Mouse (Mus musculus) R1 (cell line): ENCODE results near the gene Kif1a.

Experiments used
- DNase-seq: peaks from one replicate; pipeline ENCODE4 v3.0.0-alpha.2; 2018; ENCODE audit warnings: low read depth, low spot score

The Kif1a gene

DNA sequence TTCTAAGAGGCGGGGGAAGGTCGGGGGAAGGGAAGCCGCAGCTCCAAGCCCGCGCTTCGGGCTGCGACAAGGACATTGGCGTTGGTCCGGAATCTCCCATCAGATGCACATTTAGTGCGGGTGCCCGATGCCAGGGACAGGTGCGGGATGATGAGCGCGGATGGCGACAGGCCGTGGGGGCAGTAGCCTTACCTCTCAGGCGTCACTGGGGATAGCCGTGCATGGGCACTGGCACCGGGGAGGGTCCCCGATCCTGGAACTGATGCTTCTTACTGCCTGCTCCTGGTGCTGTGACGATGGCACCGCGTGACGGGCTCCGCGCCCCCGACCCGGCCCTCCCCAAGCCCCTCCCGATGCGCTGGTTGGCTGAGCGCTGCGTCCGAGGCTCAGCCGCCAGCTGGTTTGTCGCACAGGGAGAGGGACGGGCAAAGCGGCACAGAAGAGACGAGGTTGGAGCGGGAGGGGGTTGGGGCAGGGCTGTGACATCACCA is at the start of gene Kif1a:
Kif1a (minus strand) TSS at position 381 of the 491 bp plus-strand sequence.
- peak; percentile 35 for DNase-seq

DNA sequence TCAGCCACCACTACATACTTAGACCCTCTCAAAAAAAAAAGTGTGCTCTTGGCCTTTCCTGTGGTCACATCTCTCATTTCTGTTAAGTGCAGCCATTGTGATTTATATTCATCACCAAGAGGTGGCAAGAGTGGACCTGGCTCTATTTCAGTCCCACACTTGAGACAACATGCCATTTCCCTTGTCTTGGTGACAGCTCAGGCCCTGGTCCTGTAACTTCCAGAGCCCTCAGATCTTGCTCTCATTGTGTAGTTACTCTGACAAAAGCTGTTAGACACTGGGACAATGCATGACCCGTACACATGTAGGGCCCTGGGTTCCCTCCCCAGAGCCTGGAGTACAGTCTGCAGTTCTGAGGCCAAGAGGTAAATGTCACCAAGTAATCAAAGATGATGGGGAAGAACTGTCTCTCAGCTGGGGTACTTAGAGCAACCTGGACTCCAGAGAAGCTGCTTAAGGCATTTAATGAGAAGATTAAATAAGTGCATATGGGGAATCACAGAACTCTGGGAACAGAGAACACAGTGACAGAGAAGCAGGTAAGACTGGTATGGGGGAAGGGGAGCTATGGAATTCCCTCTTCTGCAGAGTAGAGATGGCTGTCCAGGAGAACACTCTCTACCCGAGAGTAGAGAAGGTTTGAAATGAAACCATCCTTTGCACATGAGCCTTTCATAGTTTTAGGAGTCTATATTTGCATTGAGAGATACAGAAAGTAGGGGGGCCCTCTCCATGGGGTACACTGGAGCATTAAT is 49.3 kb upstream of the Kif1a start:
- no peak for DNase-seq

GRCm38 (mm10) chr1:93144176-93144575 is 42.4 kb upstream of the Kif1a start:
- DNase-seq = no peak

GRCm38 (mm10) chr1:93142871-93143270 is 41.1 kb upstream of the Kif1a start:
- no peak for DNase-seq

GRCm38 (mm10) chr1:93139713-93140112 is 38.0 kb upstream of the Kif1a start:
- no peak for DNase-seq

DNA sequence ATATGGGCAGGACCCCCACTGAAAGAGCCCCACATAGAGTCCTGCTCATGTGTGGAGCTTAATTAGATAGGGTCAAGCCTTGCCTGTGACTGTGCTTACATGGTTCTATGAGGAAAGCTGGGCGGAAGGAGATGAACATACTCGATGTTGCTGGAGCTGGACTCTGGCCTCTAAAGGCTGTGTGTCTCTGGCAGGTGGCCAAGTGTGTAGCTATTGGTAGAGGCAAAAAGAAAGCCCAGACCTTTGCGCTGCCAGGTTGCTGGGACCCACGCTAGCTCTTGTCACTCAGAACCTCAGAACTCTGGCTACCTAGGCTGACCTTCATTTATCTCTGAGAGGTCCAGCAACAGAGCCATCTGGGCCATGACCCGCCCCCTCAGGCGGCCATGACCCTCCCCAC is 36.8 kb upstream of the Kif1a start:
- DNase-seq = no peak

DNA sequence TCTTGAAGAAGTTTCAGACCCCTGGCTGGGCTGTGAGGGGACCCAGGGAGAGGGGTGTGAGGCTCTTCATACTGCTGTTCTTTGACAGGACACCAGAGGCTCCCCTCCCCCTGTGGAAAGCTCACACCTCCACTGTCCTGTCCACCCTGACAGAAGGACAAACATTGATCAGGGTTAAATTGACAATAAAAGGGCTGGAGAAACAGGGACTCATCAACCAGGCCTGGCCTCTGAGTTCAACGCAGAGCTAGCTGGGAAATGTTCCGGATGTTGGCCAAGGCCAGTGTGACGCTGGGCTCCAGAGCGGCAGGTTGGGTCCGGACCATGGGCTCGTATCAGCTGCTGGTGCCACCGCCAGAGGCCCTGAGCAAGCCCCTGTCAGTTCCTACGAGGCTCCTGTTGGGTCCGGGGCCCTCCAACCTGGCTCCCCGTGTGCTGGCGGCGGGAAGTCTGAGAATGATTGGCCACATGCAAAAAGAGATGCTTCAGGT is 33.3 kb upstream of the Kif1a start, which contains the start of gene Agxt:
Agxt (plus strand) TSS at position 205 of the 491 bp plus-strand sequence.
- DNase-seq = no peak

GRCm38 (mm10) chr1:93132676-93133075 is 30.9 kb upstream of the Kif1a start:
- no peak for DNase-seq

- no peak for DNase-seq
Observed at GRCm38 (mm10) chr1:93130242-93130983, 28.7 kb upstream of the Kif1a start.

GRCm38 (mm10) chr1:93128710-93129349 is 27.1 kb upstream of the Kif1a start:
- peak; percentile 74 for DNase-seq

DNA sequence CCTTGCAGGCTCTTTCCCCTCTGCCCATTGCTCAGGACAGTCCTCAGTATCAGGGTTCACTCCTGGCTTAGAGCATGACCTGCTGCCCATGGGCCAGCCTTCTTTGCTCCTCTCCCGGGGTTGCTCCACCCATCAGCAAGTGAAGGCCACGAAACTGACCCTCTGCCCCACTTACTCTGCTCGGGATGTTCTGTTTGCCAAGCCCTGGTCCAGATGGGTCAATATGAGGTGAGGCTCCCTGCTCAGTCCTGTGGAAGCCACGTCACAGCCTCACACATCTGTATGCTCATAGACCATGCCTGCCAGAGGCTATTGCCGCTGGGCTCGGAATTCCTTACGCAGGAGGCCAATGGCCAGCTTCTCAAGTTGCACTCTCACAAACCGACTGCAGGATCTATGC is 26.5 kb upstream of the Kif1a start:
- DNase-seq = no peak

GRCm38 (mm10) chr1:93125256-93125655 is 23.5 kb upstream of the Kif1a start:
- DNase-seq = no peak

DNA sequence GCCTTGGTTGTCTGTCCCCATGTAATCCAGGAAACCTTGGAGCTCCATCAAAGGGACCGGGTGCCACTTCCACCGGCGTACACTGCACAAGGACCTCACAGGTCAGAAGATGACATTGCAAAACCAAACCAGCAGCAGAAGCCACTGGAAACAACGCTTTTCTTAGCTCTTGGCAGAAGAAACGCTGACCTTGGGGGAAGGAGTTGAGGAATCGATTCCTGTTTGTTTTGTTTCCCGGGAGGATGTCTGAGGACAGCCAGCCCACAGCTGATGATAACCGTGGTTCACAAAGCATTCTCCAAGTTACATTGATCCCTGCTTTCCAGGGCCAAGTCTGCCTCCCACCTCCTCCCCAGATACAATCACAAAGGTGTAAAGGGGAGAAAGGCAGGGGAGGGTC is 22.3 kb upstream of the Kif1a start:
- no peak for DNase-seq

DNA sequence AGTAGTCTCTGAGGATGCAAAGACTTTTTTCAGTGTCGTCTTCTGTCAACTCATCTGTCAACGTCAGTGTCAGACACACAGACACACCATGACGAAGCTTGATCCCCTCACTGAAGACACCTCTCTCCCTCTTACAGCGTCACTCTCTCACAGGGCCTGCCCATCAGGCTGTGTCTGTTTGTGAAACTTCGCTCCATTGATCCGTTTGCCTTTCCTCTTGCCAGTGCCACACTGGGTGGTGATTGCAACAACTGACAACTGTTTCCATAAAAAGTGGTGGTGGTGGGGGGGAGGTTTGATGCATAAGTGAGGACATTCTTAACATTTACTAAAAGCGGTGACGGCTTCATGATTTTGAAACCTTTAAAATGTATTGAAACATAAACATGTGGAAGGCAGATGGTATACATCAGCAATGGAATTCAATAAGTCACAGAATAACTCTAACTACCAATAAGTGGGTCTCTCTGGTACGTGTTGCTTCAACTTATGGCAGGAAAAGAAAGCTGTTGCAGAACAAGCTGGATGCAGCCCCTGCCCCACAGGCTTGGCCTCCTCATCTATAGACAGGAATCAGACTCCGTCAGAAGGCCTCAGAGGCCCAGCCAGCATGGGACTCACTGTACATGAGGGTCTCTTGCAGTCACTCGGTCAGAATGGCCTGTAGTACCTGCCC is 21.6 kb upstream of the Kif1a start:
- no peak for DNase-seq

- DNase-seq = no peak
Observed at GRCm38 (mm10) chr1:93118816-93119215, 17.1 kb upstream of the Kif1a start.

DNA sequence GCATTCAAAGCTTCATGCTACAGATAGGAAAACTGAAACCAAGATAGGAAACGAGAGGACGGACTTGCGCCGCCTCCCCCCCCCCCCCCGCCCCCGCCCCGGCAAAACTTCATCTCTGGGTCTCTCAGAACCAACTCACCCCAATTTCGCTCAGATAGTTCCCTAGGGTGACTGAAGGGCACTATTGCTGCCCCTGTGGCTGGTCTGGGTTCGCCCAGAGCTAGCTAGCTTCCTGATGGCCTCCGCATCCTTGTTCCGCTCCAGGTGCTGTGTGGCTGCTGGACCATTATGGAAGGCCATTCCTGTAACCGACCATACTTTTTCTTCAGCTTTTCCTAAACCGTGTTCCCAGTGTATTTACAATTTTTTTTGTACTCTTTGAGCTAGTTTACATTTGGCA is 13.7 kb upstream of the Kif1a start:
- DNase-seq = no peak

DNA sequence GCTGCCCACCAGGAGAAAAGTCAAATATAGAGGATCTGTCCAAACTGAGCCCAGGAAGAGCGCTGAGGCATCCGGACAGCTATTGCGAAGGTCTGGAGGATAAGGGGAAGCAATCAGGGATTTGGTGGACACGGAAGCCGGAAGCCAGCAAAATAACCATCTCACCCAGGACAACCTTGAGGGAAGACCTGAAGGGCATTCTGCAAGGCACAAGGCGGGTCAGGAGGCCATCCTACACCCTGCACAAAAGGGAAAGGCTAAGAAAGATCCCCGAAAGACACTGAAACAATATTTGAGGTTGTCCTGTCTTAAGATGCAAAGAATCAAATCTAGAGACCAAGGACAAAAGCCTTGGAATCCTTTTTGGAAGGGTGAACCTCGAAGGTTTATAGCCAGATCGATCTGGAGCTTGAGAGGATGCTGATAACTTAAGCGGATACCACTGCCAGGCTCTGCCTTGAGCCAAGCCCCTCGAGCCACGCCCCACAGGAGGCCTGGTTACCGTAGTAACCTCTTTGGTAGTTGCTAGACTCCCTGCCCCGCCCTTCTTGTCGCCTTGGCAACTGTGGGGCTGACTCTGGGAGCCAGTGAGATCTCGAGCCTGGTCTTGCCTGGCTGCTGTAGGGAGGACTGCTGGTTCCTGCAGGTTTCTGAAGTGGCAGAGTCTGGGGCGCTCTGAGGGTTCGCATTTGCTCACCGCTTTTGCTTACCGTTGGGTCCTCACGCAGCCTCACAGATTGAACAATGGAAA is 13.1 kb upstream of the Kif1a start:
- DNase-seq = peak; percentile 99

DNA sequence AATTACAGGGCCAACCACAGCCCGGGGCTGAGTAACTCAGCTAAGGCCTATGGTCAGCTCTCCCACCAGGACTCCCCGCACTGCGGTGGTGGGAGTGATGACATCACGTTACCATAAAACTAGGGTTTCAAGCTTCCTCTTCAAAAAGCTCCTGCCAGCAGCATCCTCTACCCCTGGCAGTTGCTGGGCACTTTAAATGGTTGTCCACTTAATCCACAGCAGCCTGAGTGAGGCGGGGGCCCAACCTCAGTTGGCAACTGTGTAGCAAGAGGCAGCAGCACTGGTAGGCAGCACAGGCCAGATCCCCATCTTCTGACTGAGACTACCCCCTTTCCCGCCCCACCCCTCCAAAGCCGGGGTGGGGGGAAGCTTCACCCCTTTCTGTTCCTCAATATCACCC is 949 bp upstream of the Kif1a start:
- DNase-seq = no peak

DNA sequence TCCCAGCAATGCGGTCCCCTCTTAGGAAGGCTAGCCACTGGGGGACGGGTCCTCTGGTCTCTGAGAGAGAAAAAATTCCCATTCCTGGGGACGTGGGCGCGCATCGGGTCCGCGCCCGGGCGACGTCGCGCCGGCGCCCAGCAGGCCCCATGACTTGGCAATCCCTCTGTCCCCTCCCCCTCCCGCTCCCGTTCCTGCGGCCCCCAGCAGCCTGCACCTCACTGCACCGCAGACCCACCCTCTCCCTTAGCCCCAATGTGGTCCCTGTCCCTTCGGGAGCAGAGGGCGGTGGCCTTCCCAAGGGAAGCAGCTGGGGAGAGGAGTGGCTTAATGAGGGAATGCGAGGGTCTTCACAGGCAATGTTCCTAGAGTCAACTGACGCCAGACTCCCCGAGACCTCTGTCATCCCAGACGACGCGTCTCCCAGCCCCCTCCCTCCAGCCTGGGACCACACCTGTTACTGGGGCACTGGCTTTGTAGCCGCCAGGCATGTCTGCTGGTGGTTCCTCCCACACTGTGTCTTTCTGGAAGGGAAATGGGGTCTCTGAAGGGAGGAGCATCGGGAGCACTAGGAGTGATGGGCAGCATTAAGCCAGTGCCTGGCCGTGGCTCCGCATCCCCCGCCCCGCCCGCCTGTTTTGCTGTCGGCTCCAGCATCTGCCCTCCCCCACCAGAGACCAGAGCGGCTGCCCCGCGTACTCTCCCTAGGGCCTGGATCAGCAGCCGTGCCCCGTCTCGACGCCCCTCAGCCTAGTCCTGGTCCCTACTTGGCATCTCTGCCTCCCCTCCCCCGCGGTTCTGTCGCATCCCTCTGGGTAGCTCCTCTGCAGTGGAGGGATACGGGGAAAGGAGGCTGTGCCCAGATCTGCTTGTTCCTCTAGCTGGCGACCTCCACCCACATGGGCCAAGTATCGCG is 917 bp downstream of the Kif1a start:
- peak; percentile 40 for DNase-seq

DNA sequence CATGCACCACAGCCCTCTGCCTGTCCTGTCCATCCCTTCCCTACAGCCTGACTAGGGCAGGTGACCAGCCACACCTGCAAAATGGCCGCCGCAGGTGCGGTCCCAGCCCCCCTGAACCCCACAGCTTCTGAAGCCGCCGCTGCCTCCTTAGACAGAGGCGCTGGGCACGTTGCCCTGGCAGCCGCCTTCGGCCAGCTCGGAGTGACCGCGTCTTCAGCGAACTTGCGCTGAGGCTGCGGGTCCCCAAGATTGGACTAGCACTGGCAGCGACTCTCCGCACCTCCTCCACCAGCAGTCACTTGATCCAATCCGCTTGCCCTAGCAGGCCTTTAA is 1.5 kb downstream of the Kif1a start:
- DNase-seq = no peak
